Mouse (Mus musculus) heart, embryonic 12.5 days (tissue): Measurements from ENCODE around the gene Ddx18. TPM values are rescaled to one million over a fixed set of nuclear protein-coding genes. Genes with fewer than 3 reads are reported as not detected.

Source experiments
- ATAC-seq: fragments of 200-750 bp; cut with Nextera tagmentation; 2 replicates; pipeline ENCODE4 v1.8.0; 2017; ENCODE audit warnings: moderate TSS enrichment, moderate library complexity; ENCODE audit not compliant: insufficient number of reproducible peaks, low FRiP score
- H3K27ac ChIP-seq: fragments of 300-500 bp; sonication (generic); 2 replicates; pipeline ENCODE4 v1.5.1; 2016; ENCODE audit warnings: mild to moderate bottlenecking, moderate library complexity; ENCODE audit not compliant: poor library complexity, severe bottlenecking
- H3K27me3 ChIP-seq: fragments of 300-500 bp; sonication (generic); replicated peaks from 2 replicates; pipeline ENCODE4 v1.6.1; 2016; ENCODE audit warnings: mild to moderate bottlenecking, moderate library complexity
- H3K36me3 ChIP-seq: fragments of 300-500 bp; sonication (generic); 2 replicates; pipeline ENCODE4 v1.6.1; 2016; ENCODE audit warnings: mild to moderate bottlenecking, moderate library complexity
- H3K4me1 ChIP-seq: fragments of 300-500 bp; sonication (generic); replicated peaks from 2 replicates; pipeline ENCODE4 v1.6.1; 2016; ENCODE audit warnings: mild to moderate bottlenecking
- H3K4me2 ChIP-seq: fragments of 300-500 bp; sonication (generic); 2 replicates; pipeline ENCODE4 v1.6.1; 2016; ENCODE audit warnings: mild to moderate bottlenecking, moderate library complexity
- H3K4me3 ChIP-seq: fragments of 300-500 bp; sonication (generic); 2 replicates; pipeline ENCODE4 v1.5.1; 2016; ENCODE audit warnings: mild to moderate bottlenecking
- H3K9ac ChIP-seq: fragments of 300-500 bp; sonication (generic); 2 replicates; pipeline ENCODE4 v1.6.1; 2016; ENCODE audit warnings: mild to moderate bottlenecking, moderate library complexity
- H3K9me3 ChIP-seq: fragments of 300-500 bp; sonication (generic); replicated peaks from 2 replicates; pipeline ENCODE4 v1.6.1; 2016; ENCODE audit warnings: mild to moderate bottlenecking, moderate library complexity
- WGBS: fragments of 180-500 bp; shearing (Covaris S2); methylation state at CpG from one replicate; pipeline ENCODE4 v1.1.7; 2016; 5-methylcytosine and 5-hydroxymethylcytosine counted together
- polyA plus RNA-seq: library from polyadenylated mRNA; unstranded; fragments of >200 nt; fragmentation: Nextera tagmentation; extraction: Ambion mirVana; gene quantifications from 2 replicates; pipeline ENCODE4 v1.2.1, GENCODE M21; 2016

The Ddx18 gene
- 46.4 and 47.6 TPM in 2 replicates for polyA plus RNA-seq

DNA sequence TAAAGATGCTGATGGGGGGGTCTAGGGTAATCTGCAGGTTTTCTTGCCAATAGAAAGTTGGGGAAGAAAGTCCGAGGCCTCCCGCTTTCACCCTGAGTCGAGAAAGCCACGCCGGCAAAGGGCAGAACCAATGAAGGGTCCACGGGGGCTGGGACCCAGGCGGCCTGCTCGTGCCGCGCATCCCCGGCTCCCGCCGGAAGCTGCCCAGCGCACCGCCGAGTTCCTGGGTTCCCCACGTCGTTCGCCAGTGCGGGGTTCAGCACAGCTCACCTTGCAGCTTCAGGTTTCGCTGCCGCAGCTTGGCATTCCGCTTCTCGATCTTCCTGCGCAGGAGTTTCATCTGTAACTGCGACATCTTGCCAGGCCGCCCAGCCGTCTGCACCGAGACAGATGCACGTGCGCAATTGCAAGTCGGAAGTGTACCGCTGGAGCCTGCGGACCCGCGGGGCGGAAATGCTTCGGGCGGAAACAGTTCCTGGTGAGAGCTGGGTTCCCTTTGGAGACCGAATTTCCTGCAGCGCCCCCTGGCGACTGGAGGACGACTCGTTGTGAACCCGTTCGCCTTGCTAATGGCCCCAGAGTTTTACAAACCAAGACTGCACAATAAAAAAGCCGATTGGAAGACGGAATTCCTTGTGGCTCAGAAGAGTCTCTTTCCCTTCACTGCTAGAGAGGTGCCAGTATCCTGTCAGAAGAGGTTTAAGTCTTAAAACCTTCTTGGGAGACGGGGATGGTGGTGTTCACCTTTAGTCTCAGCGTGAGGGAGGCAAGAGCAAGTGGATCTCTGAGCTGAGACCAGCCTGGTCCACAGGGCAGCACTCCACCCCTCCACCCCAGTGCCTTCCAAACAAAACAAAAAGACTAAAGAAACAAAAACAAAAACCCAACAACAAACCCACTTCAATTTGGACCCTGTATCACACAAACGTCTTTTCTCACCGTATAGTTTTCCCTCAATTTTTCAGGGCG is at the start of gene Ddx18:
Gene Ddx18 (minus strand): TSS at position 469 of the 969 bp plus-strand sequence.
- 6% methylated on average over 53 of the region's 53 CpGs for WGBS
- 0 out of 2 replicates have a peak, but pooled peaks cover 5% of the 10 kb centered on the region for H3K4me1 ChIP-seq
- peak within 1 kb of the TSS; percentile 95 for H3K4me3 ChIP-seq
- H3K27ac ChIP-seq: 0 out of 2 replicates have a peak within 1 kb of the TSS, but pooled peaks have one; percentile 45
- no peaks in the 10 kb centered on the region for H3K27me3 ChIP-seq
- ATAC-seq: peak; percentile 94
- H3K4me2 ChIP-seq: peak within 1 kb of the TSS; percentile 76
- no peaks in the 10 kb centered on the region for H3K9me3 ChIP-seq
- peaks cover 23% of the 10 kb centered on the region for H3K36me3 ChIP-seq
- H3K9ac ChIP-seq: peak within 1 kb of the TSS; percentile 76

DNA sequence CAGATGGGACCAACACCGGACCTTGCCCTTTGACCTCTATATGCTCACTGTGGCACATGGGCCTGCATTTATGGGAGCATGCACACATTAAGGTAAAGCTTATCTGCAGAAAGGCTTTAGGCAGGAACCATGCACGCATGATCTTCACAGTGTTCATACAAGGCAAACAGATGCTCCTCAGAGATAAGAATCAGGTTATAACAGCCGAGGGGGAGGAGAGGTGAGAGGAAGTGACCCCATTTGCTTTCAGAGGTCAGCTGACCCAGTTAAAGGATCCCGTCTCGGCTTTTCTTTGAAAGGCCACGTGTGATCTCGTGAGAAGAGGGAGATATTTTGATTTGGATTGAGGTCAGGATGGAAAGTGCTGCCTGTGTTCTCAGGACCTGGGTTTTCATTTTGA is 40.2 kb upstream of the Ddx18 start:
- 66% methylated on average over 7 of the region's 7 CpGs for WGBS
- no peak overlapping the region for H3K4me2 ChIP-seq

DNA sequence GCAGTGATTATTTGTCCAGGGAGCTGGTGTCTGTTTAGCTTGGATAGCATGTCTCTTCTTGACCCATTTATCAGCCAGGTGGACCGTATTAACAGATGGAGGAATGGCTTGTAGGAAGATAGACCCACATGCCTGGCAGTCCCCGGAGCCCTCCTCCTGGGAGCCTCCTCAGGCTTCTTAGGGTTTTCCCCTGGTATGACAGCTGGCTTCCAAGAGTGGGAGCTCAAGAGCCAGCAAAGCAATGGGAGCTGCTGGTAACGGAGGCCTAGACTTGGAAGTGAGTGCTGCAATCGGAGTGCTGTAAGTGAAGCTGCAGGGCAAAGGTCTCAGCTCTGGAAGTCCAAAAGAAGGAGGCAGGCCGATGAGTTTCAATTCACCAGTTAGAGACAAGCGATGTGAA is 37.3 kb upstream of the Ddx18 start:
- H3K4me2 ChIP-seq: no peak overlapping the region
- no peak overlapping the region for H3K27ac ChIP-seq
- H3K9ac ChIP-seq: no peak overlapping the region
- no peak for ATAC-seq
- H3K4me1 ChIP-seq: no peaks in the 10 kb centered on the region
- no peaks in the 10 kb centered on the region for H3K36me3 ChIP-seq
- WGBS: 45% methylated on average over 6 of the region's 6 CpGs
- H3K4me3 ChIP-seq: no peak overlapping the region
- H3K9me3 ChIP-seq: 0 out of 2 replicates have a peak, but pooled peaks cover 3% of the 10 kb centered on the region
- no peaks in the 10 kb centered on the region for H3K27me3 ChIP-seq

More for the DNA sequence above, 40.2 kb upstream of the Ddx18 start:
- Histone ChIP-seq H3K9ac (no peak overlapping the region), H3K27me3 (no peaks in the 10 kb centered on the region), H3K36me3 (no peaks in the 10 kb centered on the region), H3K4me1 (no peaks in the 10 kb centered on the region), H3K27ac (no peak overlapping the region), H3K9me3 (0 out of 2 replicates have a peak, but pooled peaks cover 3% of the 10 kb centered on the region), H3K4me3 (no peak overlapping the region)
- no peak for ATAC-seq

DNA sequence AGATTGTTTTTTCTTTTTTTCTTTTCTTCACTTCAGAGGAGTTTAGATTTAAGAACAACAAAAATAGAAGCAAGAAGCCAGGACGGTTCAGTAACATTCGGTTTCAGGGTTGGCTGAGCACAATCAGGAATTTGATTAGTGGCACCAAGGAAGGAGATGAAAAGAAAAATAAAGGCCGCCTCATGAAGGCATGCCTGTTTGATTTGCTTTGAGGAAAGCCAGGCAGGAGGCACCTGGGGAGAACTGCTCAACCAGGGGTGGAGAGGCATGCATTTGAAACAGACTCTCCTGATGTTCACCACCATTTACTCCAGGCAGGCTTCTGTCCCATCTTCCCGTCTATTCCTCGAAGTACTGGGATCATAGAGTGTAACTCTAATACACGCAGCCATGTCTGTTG is 34.1 kb upstream of the Ddx18 start:
- H3K4me1 ChIP-seq: no peaks in the 10 kb centered on the region
- no peak overlapping the region for H3K4me3 ChIP-seq
- ATAC-seq: no peak
- no peak overlapping the region for H3K27ac ChIP-seq
- H3K9me3 ChIP-seq: 0 out of 2 replicates have a peak, but pooled peaks cover 3% of the 10 kb centered on the region
- H3K4me2 ChIP-seq: no peak overlapping the region
- H3K9ac ChIP-seq: no peak overlapping the region
- H3K36me3 ChIP-seq: no peaks in the 10 kb centered on the region
- no peaks in the 10 kb centered on the region for H3K27me3 ChIP-seq
- WGBS: 69% methylated on average over 6 of the region's 6 CpGs

DNA sequence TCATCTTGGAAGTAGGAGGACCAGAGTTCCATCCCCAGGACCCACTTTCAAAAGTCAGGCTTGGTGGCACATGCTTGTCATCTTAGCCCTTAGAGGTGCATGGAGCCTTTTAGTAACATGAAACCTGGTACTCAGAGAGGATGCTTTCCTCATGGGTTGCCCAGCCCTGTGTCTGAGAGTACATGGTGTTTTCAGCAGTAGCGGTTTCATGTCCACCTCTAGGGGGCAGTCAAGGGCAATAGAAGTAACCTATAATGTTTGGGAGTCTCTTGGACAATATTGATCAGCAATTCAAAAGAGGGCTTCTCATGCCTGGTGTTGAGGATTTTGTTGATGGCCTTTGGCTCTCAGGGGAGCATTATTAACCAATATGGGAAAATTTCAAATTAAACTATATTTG is 33.3 kb upstream of the Ddx18 start:
- H3K4me1 ChIP-seq: no peaks in the 10 kb centered on the region
- no peaks in the 10 kb centered on the region for H3K27me3 ChIP-seq
- H3K4me3 ChIP-seq: no peak overlapping the region
- no peak overlapping the region for H3K9ac ChIP-seq
- no peak for ATAC-seq
- no peak overlapping the region for H3K27ac ChIP-seq
- H3K36me3 ChIP-seq: no peaks in the 10 kb centered on the region
- H3K9me3 ChIP-seq: 0 out of 2 replicates have a peak, but pooled peaks cover 3% of the 10 kb centered on the region
- no peak overlapping the region for H3K4me2 ChIP-seq
- 30% methylated on average over 1 of the region's 1 CpGs for WGBS

DNA sequence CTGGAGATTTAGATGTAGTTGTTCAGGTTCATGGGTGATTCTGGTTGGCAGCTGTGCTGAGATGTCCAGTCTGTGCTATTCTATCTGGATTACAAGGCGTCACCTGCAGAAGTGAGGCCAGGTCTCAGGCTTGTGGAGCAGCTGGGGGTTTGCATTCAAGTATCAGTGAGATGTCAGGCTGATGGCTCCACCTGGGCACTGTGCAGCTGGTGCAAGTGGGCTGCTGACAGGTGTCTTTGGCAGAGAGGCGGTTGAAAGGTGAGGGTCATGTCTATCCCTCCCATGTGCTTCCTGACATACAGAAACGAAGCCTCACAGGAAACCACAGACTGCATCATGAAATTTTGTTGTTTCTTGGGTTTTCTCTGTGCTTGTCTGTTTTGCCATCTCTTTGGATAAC is 30.6 kb upstream of the Ddx18 start:
- no peaks in the 10 kb centered on the region for H3K36me3 ChIP-seq
- H3K4me3 ChIP-seq: no peak overlapping the region
- H3K27me3 ChIP-seq: no peaks in the 10 kb centered on the region
- H3K4me2 ChIP-seq: no peak overlapping the region
- H3K9ac ChIP-seq: no peak overlapping the region
- H3K4me1 ChIP-seq: no peaks in the 10 kb centered on the region
- 0 out of 2 replicates have a peak, but pooled peaks cover 3% of the 10 kb centered on the region for H3K9me3 ChIP-seq
- WGBS: 56% methylated on average over 3 of the region's 3 CpGs
- no peak for ATAC-seq
- H3K27ac ChIP-seq: no peak overlapping the region

DNA sequence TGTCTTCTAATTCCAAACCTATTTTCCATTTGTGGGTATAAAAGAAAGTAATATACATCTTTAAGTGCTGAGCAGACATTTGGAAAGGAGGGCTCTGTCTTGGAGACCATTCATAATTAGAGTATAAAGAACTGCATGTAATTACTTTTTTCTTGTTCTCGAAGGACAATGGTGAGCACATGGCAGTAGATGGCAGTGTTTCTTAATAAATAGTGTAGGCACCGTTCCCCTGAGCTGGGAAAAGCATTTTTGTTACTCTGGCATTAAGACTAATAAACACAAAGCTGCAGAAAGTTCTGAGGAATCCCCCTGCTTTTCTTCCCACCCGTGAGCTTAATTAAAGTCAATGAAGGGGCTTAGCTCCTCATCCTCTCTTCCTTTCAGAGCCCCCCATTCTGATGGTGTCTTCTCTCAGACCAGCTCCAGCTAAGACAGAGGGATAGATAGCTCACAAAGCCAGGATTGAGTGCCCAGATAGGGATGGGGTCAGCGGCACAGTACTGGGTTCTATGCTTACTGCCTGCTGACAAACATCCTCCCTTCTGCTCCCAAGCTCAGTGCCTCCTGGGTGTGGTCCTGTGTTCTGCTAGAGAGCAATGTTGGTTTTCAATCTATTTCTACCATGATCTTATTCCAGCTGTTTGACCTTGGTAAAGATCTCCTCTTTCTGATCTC is 29.3 kb upstream of the Ddx18 start:
- Histone ChIP-seq H3K9me3 (no peaks in the 10 kb centered on the region), H3K4me3 (no peak overlapping the region), H3K9ac (no peak overlapping the region), H3K27me3 (no peaks in the 10 kb centered on the region), H3K4me2 (no peak overlapping the region), H3K4me1 (no peaks in the 10 kb centered on the region), H3K36me3 (no peaks in the 10 kb centered on the region), H3K27ac (no peak overlapping the region)
- no peak for ATAC-seq
- 32% methylated on average over 4 of the region's 4 CpGs for WGBS

DNA sequence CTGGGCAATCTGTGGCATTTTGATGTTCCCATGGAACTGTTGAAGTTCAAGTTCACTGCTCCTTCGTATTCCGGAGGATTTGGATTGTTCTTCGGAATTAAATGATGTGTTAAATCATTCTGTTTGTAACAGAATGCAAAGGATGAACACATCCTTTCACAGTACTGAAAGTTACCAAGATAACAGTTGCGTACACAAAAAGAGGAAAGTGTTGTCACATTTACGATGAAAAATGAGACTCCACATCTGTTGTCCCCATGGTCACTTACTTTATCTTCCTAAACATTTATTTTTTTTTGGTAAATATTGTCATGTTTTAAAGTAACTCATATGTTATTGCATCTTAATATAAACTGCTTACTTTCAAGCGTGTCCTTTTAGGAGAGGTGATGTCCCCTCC is 17.0 kb upstream of the Ddx18 start:
- Histone ChIP-seq H3K27ac (no peak overlapping the region), H3K4me1 (no peaks in the 10 kb centered on the region), H3K36me3 (no peaks in the 10 kb centered on the region), H3K27me3 (no peaks in the 10 kb centered on the region), H3K9ac (no peak overlapping the region), H3K4me2 (no peak overlapping the region), H3K4me3 (no peak overlapping the region), H3K9me3 (no peaks in the 10 kb centered on the region)
- 78% methylated on average over 6 of the region's 6 CpGs for WGBS
- no peak for ATAC-seq

DNA sequence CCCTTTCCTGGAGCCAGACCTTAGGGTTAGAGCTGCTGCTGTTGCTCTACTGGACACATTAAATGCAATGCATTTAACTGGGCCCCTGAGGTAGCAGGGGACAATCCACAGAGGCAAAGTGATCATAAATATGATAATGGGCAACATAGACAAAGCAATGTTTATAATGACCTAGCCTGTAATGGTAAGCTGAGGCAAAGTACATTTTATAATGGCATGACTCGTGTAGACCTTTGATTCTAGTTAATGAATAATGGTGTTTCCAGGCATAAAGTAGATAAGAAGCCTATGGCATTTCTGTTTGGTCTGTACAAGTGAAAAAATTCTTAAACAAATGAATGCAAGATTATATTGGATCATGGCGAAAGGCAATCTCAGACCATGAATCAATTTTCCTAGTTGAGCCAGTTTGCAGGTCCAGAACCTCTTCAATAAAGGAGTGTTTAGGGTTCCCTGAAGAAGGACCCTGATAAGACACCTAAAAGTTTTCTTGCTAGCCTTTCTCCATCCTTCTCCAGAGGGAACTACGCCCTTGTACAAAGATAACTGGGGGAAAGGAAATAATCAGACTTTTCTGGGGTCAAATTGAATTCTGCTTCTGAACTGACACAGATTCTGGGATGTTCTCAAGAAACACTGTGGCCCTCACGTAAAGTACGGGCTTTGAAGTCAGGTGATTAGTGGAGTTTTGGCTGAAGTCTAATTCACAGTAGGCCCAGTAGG is 13.5 kb upstream of the Ddx18 start:
- no peak for ATAC-seq
- Histone ChIP-seq H3K9me3 (no peaks in the 10 kb centered on the region), H3K27ac (no peak overlapping the region), H3K4me3 (no peak overlapping the region), H3K9ac (no peak overlapping the region), H3K36me3 (no peaks in the 10 kb centered on the region), H3K4me1 (no peaks in the 10 kb centered on the region), H3K4me2 (no peak overlapping the region), H3K27me3 (no peaks in the 10 kb centered on the region)
- WGBS: 75% methylated on average over 5 of the region's 5 CpGs

DNA sequence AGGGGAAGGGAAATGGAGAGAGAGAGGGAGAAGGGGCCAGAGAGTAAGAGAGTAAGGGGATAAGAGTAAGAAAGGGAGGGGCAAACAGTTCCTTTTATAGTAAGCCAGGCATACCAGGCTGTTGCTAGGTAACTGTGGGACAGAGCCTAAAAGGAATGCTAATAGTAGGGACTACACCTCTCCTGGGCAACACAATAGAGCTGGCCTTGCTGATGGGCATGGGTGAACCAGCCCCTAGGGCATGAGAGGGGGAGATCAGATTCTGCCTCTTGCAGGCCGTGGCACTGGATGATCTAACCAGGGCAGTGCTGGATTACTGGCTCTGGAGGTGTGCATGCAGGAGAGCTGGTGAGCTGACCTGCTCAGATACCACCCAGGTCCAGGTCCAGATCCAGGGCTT is 9.7 kb upstream of the Ddx18 start:
- H3K27me3 ChIP-seq: no peaks in the 10 kb centered on the region
- H3K9ac ChIP-seq: no peak overlapping the region
- WGBS: 60% methylated on average over 1 of the region's 1 CpGs
- H3K4me2 ChIP-seq: no peak overlapping the region
- no peak for ATAC-seq
- no peaks in the 10 kb centered on the region for H3K9me3 ChIP-seq
- H3K4me1 ChIP-seq: no peaks in the 10 kb centered on the region
- H3K36me3 ChIP-seq: no peaks in the 10 kb centered on the region
- no peak overlapping the region for H3K27ac ChIP-seq
- no peak overlapping the region for H3K4me3 ChIP-seq

DNA sequence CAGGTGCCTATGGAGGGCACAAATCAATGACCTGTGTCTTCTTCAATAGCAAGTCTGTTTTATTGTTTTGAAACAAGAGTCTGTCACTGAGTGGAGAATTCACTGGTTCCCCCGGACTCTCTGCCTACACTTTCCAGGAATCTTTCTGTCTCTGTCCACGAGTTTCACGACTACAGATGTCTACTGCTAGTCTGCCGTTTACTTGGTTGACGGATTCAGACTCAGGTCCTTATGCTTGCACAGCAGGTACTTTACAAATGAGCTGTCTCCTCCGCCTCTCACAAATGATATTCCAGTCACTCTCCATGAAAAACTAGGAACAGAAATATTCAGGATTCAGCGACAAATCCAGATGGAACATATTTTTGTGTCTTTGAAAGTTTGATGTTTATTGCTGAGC is 2.7 kb upstream of the Ddx18 start:
- no peak overlapping the region for H3K4me3 ChIP-seq
- WGBS: 72% methylated on average over 7 of the region's 7 CpGs
- 0 out of 2 replicates have a peak, but pooled peaks cover 5% of the 10 kb centered on the region for H3K4me1 ChIP-seq
- H3K36me3 ChIP-seq: no peaks in the 10 kb centered on the region
- no peak overlapping the region for H3K4me2 ChIP-seq
- no peaks in the 10 kb centered on the region for H3K27me3 ChIP-seq
- no peak overlapping the region for H3K9ac ChIP-seq
- H3K27ac ChIP-seq: no peak overlapping the region
- ATAC-seq: no peak
- H3K9me3 ChIP-seq: no peaks in the 10 kb centered on the region
